Mouse (Mus musculus) thymus, postnatal 25 days (tissue): ENCODE results near the gene Fam198b.
"Not testable (repeated sequence)": the region's sequence is repeated elsewhere in the genome, so short reads cannot be mapped to it uniquely, and the experiment has no call there.

Source experiments
- DNase-seq: peaks from one replicate; pipeline ENCODE4 v3.0.0; 2022

The Fam198b gene

GRCm38 (mm10) chr3:79925950-79926697, 41.8 kb downstream of the Fam198b start:
- DNase-seq, result no peak

- no peak for DNase-seq
Observed at GRCm38 (mm10) chr3:79927050-79927449, 42.7 kb downstream of the Fam198b start.

- no peak for DNase-seq
Observed at GRCm38 (mm10) chr3:79928409-79928808, 44.1 kb downstream of the Fam198b start.

- DNase-seq, result no peak
Observed at GRCm38 (mm10) chr3:79930141-79930744, 45.9 kb downstream of the Fam198b start.

- DNase-seq, result no peak
Observed at GRCm38 (mm10) chr3:79936213-79936612, 51.9 kb downstream of the Fam198b start.

DNA sequence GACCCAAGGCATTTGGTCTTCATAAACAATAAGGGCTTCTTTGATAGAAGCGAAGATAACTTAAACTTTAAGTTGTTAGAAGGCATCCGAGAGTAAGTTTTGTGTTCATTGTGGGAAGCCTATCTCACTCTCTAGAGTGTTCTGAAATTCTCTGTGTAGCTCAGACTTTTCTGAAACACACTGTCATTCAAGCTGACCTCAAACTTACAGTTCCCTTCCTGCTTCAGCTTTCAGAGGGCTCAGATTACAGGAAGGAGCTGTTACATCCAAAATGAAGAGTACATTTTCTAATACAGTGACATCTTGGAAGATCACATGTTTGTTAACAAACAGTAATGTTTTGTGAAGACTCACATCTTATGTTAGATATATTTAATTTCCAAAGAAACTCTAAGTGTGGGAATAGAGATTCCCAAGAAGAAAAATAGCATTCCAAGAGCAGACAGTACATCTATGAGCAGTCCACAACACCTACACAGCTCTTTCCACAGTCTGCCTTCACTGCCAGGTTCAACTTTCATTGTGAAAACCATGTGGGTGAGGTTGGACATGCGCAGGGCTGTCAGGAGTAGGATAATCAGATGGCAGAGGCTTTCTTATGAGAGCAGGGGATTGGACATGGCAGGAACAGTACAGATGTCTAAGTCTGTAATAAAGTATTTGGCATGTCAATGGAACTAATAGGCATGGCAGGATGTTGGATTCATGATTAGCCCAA, 52.6 kb downstream of the Fam198b start:
- no peak for DNase-seq

GRCm38 (mm10) chr3:79947736-79948135, 63.4 kb downstream of the Fam198b start:
- DNase-seq, result no peak

DNA sequence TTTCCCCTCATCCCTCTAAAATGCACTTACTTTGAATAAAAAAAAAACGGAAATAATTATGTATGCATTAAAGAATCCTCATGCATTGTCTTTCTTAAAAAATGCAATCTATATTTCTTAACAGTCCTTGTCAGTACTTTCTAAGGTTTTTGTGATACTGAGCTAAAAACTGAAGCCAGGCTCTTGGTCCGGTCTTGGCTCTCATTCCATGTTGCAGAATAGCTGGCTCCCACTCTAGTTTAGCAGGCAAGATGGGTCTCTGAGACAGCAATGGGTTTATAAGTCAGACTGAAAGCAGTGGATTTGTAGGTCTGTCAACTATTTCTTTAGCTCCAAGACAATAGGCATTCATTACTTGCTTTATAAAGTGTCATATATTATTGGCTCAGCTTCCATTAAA, 63.8 kb downstream of the Fam198b start:
- DNase-seq, result no peak

GRCm38 (mm10) chr3:79953164-79953759, 68.9 kb downstream of the Fam198b start:
- no peak for DNase-seq

- no peak for DNase-seq
Observed at GRCm38 (mm10) chr3:79955262-79955661, 70.9 kb downstream of the Fam198b start.

GRCm38 (mm10) chr3:79956792-79957191, 72.5 kb downstream of the Fam198b start:
- no peak for DNase-seq

DNA sequence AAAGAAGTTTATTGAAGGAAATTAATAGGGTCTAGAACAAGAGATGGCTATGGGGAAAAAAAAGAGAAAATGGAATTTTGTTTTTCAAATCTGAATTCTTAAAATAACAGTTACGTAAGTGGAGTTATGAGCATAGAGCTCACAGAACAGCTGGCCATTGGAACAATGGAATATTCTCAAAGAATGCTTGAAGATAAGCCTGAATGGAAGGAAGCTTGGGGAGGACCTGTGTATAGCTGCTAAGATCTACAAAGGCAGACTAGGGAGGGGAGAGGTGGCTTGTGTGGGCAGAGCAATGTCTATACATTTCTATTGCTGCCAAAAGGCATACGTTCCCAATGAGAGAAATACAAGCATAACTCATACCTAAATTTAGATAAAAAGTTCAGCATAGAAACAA, 73.4 kb downstream of the Fam198b start:
- no peak for DNase-seq

DNA sequence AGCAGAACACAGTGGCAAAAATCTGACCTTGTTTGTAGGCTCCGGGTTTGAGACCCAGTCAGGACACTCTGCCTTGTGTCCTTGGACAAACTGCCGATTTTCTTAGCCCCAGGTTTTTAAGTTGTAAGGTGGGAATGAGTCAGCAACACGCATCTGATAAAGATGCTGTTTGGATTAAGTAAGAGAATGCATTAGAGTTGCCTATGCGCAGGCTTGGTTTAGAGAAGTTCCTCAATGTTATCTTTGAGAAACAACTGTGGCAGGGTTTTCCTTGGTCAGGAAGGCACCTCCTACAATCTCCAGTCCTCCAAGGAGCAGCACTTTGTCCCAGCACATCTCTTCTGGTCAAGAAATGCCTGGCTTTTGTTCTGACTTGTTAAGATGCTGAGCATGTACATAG, 82.4 kb downstream of the Fam198b start:
- no peak for DNase-seq

GRCm38 (mm10) chr3:79967346-79967745, 83.0 kb downstream of the Fam198b start:
- DNase-seq, result no peak

GRCm38 (mm10) chr3:79968426-79968825, 84.1 kb downstream of the Fam198b start:
- DNase-seq, result no peak

GRCm38 (mm10) chr3:79969536-79969935, 85.2 kb downstream of the Fam198b start:
- DNase-seq, result not testable (repeated sequence)

GRCm38 (mm10) chr3:79970070-79970469, 85.7 kb downstream of the Fam198b start:
- DNase-seq, result no peak

- DNase-seq, result no peak
Observed at GRCm38 (mm10) chr3:79970498-79970897, 86.2 kb downstream of the Fam198b start.

GRCm38 (mm10) chr3:79971542-79971941, 87.2 kb downstream of the Fam198b start:
- no peak for DNase-seq

- DNase-seq, result no peak
Observed at GRCm38 (mm10) chr3:79976786-79977185, 92.5 kb downstream of the Fam198b start.

DNA sequence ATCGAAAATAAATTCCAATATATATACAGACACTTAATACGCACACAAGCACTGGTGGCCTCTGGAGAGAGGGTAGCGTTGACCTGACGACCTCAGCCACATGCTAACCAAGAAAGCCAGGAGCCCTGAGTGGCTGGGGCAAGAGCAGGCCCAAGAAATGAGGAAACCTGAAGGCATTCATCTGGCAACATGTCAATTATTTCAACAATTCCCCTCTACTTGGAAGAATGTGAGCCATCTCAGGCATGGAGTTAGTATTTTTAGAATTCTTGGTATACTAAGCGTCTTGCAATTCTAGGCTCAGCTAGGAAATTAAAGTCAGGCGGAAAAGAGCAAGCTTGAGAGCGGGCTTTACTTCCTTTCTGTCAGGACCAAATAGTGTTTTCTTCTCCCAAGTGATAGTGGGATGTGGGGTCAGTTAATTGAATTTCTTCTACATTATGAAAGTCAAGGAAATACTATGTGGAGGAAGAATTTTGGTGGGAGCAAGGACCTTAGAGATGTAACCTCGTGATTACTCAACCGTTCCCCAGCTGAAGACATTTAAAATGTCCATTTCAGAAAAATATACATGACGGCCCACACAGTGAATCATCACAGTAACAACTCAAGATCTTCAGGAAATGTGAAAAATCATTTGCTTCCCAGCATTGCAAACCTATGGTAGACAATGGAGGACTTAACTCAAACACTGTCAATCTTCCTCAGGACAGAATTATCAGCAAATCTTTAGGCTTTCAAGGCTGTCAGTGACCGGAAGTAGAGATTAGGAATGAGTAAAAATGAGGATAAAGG, 93.5 kb downstream of the Fam198b start:
- DNase-seq, result no peak

DNA sequence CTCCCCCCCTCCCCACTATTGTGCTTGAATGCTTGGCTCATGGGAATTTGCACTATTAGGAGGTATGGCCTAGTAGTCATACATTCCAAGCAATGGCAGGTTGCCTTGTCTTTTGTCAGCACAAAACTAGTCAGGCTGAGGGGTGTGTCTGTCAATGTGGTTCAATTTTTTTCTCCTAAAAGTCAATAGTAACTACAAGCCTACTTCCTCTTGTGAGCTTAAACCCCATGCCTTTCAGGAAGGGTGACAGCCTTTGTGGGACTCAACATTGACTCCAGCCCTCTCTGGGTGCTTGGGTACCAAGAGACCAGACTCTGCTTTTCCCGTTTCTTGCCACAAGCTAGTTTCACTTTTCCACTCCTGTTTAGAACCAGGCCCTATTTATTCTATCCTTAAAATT, 96.4 kb downstream of the Fam198b start:
- no peak for DNase-seq

DNA sequence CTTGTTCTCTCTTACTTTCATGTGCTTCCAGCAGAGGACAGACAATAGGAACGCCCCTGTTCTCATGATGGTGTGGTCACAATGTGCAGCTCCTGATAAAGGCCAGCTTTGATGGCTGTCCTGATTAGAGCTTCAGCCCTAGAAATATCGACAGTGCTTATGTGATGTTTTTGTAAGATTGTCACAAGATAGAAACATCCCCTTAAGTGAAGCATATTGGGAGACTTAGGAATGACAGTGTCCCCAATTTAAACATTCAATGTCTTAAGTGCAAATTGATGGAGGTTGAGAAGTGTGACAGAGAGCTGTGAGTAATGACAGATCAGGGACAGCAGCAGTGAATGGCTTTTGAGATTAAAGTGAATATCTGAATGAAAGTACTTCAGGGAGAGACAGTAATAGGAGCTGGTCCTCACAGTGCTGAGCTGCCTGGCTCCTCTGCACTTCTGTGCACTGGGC, 99.7 kb downstream of the Fam198b start:
- DNase-seq, result no peak
